Comparison of ENCODE assay signal across 8 mouse cellular contexts in the genomic region with DNA sequence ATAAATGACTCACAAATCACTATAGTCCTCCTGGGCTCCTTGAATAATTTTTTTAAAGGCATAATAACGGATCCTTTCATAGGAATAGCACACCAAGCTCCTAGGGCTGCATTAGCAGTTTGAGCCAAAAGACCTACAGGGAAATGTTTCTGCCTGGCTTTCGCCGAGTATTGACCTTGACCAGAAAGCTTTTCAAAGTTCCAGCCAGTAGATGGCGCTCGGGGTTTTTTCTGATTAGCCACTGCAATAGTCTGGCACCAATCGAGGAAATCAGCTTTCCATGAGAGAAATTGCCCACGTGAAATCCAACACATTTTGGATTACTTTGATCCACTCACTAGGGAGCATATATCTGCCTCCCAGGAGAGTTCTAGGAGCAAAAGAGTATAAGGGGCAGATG. TPM values are rescaled to one million over a fixed set of nuclear protein-coding genes. Genes with fewer than 3 reads are reported as not detected.
DNase-seq lines count a peak whose midpoint lies in the region; ATAC-seq lines count a peak whose summit lies in the region.

No protein-coding gene starts in this region.

- H3K4me2 ChIP-seq in kidney, embryonic 16.5 days (replicated peaks; ENCODE audit: low read depth, low read length): no peak overlapping the region

- 69% methylated on average over 7 of the region's 7 CpGs for WGBS in kidney, embryonic 16.5 days

- peaks cover 31% of the 10 kb centered on the region; the same call in 1 of the 2 replicates for H3K9me3 ChIP-seq in kidney, embryonic 16.5 days (ENCODE audit: low read length)

- H3K4me1 ChIP-seq in kidney, embryonic 16.5 days (ENCODE audit: insufficient read depth, low read length): no peaks in the 10 kb centered on the region

- ATAC-seq in kidney, embryonic 16.5 days (ENCODE audit: low FRiP score, low TSS enrichment): no peak

- no peaks in the 10 kb centered on the region for H3K27me3 ChIP-seq in kidney, embryonic 16.5 days (ENCODE audit: insufficient read depth, low read length)

- no peak overlapping the region for H3K4me3 ChIP-seq in kidney, embryonic 16.5 days (ENCODE audit: low read length)

- DNase-seq in kidney, adult 18-20 months: peak; percentile 51
- DNase-seq in MN1 (ENCODE audit: low spot score): peak; percentile 7
- DNase-seq in brain, adult 2 months (ENCODE audit: low read depth, low spot score): peak; percentile 56
- peak; percentile 56 for DNase-seq in heart, postnatal 4 days
- DNase-seq in lung, adult 18-20 months: peak; percentile 27 to 29
- no peak for DNase-seq in thymus, adult 18-20 months
- DNase-seq in thymus, postnatal 14 days: no peak

- no peaks in the 10 kb centered on the region for H3K36me3 ChIP-seq in kidney, embryonic 16.5 days (ENCODE audit: insufficient read depth, low read length)

- H3K9ac ChIP-seq in kidney, embryonic 16.5 days (replicated peaks; ENCODE audit: low read length): no peak overlapping the region

- H3K27ac ChIP-seq in kidney, embryonic 16.5 days (ENCODE audit: low read length): no peak overlapping the region

RNA-seq across cellular contexts. Expression of a gene that starts 17.0 kb away (rescaled TPM):
- not detected in 2 replicates for polyA plus RNA-seq in kidney, embryonic 16.5 days (2015; fragmentation: Nextera tagmentation; extraction: Ambion mirVana)
- not detected for total RNA-seq in heart, postnatal 4 days (2021)

RNA-seq across cellular contexts. Expression of a gene that starts 46.6 kb away (rescaled TPM):
- polyA plus RNA-seq in kidney, embryonic 16.5 days (2015; fragmentation: Nextera tagmentation; extraction: Ambion mirVana): not detected in 2 replicates
- total RNA-seq in heart, postnatal 4 days (2021): not detected

Comparison
In these comparisons a context has a peak if more than half of its experiments do, and no peak if none do; other contexts are left out.
1. DNase-seq: peak in kidney, adult 18-20 months (single experiment), MN1 (single experiment), brain, adult 2 months (single experiment), heart, postnatal 4 days (single experiment) and lung, adult 18-20 months (2 of 2); none in thymus, adult 18-20 months (0 of 2) and thymus, postnatal 14 days (single experiment).